Mouse (Mus musculus) inflammation-experienced regulatory T-cells, adult 6 months (primary cell): ENCODE data around the gene Srsf1. TPM values are rescaled to one million over a fixed set of nuclear protein-coding genes. Genes with fewer than 3 reads are reported as not detected.

ENCODE experiments used
- ATAC-seq: one replicate; pipeline ENCODE4 v1.8.0; 2017
- polyA plus RNA-seq, 3 experiments: library from polyadenylated mRNA; unstranded; fragments of 100-300 nt; shearing (Covaris generic); gene quantifications; one replicate each; pipeline ENCODE4 v1.2.1; 2017

Gene Srsf1
- polyA plus RNA-seq, 3 experiments from 2014 or later = 40.8 to 52.4 (median 50.5) TPM

GRCm38 (mm10) chr11:88073343-88073875, 26.2 kb downstream of the Srsf1 start:
- no peak for ATAC-seq

GRCm38 (mm10) chr11:88075701-88076100, 28.5 kb downstream of the Srsf1 start:
- no peak for ATAC-seq

- no peak for ATAC-seq
These were observed 29.2 kb downstream of the Srsf1 start for GRCm38 (mm10) chr11:88076394-88076793.

GRCm38 (mm10) chr11:88083699-88084098, 36.5 kb downstream of the Srsf1 start:
- ATAC-seq = no peak

- peak; percentile 90 for ATAC-seq
These were observed 39.8 kb downstream of the Srsf1 start for GRCm38 (mm10) chr11:88086737-88087627.

GRCm38 (mm10) chr11:88089150-88089549, 42.0 kb downstream of the Srsf1 start:
- ATAC-seq = no peak

GRCm38 (mm10) chr11:88090293-88090692, 43.1 kb downstream of the Srsf1 start:
- no peak for ATAC-seq

GRCm38 (mm10) chr11:88091949-88092348, 44.8 kb downstream of the Srsf1 start:
- peak; percentile 56 for ATAC-seq

GRCm38 (mm10) chr11:88097173-88097572, 50.0 kb downstream of the Srsf1 start:
- no peak for ATAC-seq

GRCm38 (mm10) chr11:88098021-88098729, 51.0 kb downstream of the Srsf1 start, which contains the start of gene Cuedc1:
Cuedc1 (plus strand) TSS chr11:88098058.
- no peak for ATAC-seq

GRCm38 (mm10) chr11:88098787-88099598, 51.8 kb downstream of the Srsf1 start:
- ATAC-seq = peak; percentile 80

- ATAC-seq = no peak
These were observed 52.4 kb downstream of the Srsf1 start for GRCm38 (mm10) chr11:88099599-88100023.

GRCm38 (mm10) chr11:88100170-88100569, 53.0 kb downstream of the Srsf1 start:
- ATAC-seq = no peak

Other genes starting within 250 kb of the Srsf1 start
- not detected for gene Lpo, start 219.1 kb upstream of the Srsf1 start, polyA plus RNA-seq
- 10 to 100 TPM in 1 of 3 experiments, 1 to 10 TPM in 2; 5.0 to 11.2 (median 5.6) TPM for gene Mks1, start 194.2 kb upstream of the Srsf1 start, polyA plus RNA-seq
- not detected for gene Epx, start 171.8 kb upstream of the Srsf1 start, polyA plus RNA-seq
- gene Olfr462, start 155.1 kb upstream of the Srsf1 start, polyA plus RNA-seq = not detected
- gene Olfr463, start 150.0 kb upstream of the Srsf1 start, polyA plus RNA-seq = not detected
- not detected for gene Olfr464, start 126.4 kb upstream of the Srsf1 start, polyA plus RNA-seq
- 1 to 10 TPM; 1.7 to 7.1 (median 3.9) TPM for gene Dynll2, start 59.8 kb upstream of the Srsf1 start, polyA plus RNA-seq
- gene Vezf1, start 20.9 kb downstream of the Srsf1 start, polyA plus RNA-seq = 10 to 100 TPM; 19.3 to 25.6 (median 21.5) TPM
- 1 to 10 TPM; 2.0 to 6.4 (median 5.2) TPM for gene Cuedc1, start 50.7 kb downstream of the Srsf1 start, polyA plus RNA-seq
- gene Mrps23, start 157.0 kb downstream of the Srsf1 start, polyA plus RNA-seq = 100 to 1,000 TPM in 2 of 3 experiments, 10 to 100 TPM in 1; 75.3 to 134 (median 101) TPM
- gene Ccdc182, start 246.7 kb downstream of the Srsf1 start, polyA plus RNA-seq = not detected